Mouse (Mus musculus): ENCODE measurements around the gene C330021F23Rik. TPM values are rescaled to one million over a fixed set of nuclear protein-coding genes. Genes with fewer than 3 reads are reported as not detected.

C330021F23Rik gene
- total and polyA plus RNA-seq, 2 experiments from 2014 or later, result 0.29 to 0.37 TPM

GRCm38 (mm10) chr8:3621199-3621970, 53.6 kb downstream of the C330021F23Rik start, which contains the start of the genes Xab2 and Pet100:
Gene Xab2, minus strand, starts transcription at chr8:3621316.
Gene Pet100, plus strand, starts transcription at chr8:3621548.
- under 1% methylated on average over 37 of the region's 37 CpGs for WGBS
- Histone ChIP-seq H3K9ac (replicated peaks; ENCODE audit: low read length) (peak within 1 kb of the TSS; percentile 74), H3K36me3 (ENCODE audit: insufficient read depth, low read length) (peaks cover 17% of the 10 kb centered on the region), H3K4me1 (ENCODE audit: insufficient read depth, low read length) (peaks cover 5% of the 10 kb centered on the region; the same call in 1 of the 2 replicates), H3K4me2 (ENCODE audit: low read depth, low read length) (peak within 1 kb of the TSS; percentile 86), H3K27ac (0 out of 2 replicates have a peak within 1 kb of the TSS, but pooled peaks have one; percentile 54), H3K4me3 (ENCODE audit: low read length) (peak within 1 kb of the TSS; percentile 90), H3K9me3 (ENCODE audit: low read length) (no peaks in the 10 kb centered on the region), H3K27me3 (ENCODE audit: insufficient read depth, low read length) (no peaks in the 10 kb centered on the region)
- DNase-seq (ENCODE audit: low spot score) (peak; percentile 100), ATAC-seq (peak; percentile 98)
- TF ChIP-seq CTCF (IDR thresholded peaks at IDR 0.05; ENCODE audit: low read depth), result no peak

- peak overlapping the region; percentile 90 for H3K4me3 ChIP-seq (ENCODE audit: low read length)
- H3K36me3 ChIP-seq (ENCODE audit: insufficient read depth, low read length), result peaks cover 10% of the 10 kb centered on the region
- H3K4me1 ChIP-seq (ENCODE audit: insufficient read depth, low read length), result peaks cover 5% of the 10 kb centered on the region; the same call in 1 of the 2 replicates
- H3K27ac ChIP-seq, result no peak overlapping the region
- H3K9me3 ChIP-seq (ENCODE audit: low read length), result no peaks in the 10 kb centered on the region
- WGBS, result 73% methylated on average over 8 of the region's 8 CpGs
- H3K27me3 ChIP-seq (ENCODE audit: insufficient read depth, low read length), result no peaks in the 10 kb centered on the region
- H3K9ac ChIP-seq (replicated peaks; ENCODE audit: low read length), result peak overlapping the region; percentile 57
- DNase-seq (ENCODE audit: low spot score), result no peak
- ATAC-seq, result no peak
- no peak for TF ChIP-seq CTCF (IDR thresholded peaks at IDR 0.05; ENCODE audit: low read depth)
- peak overlapping the region; percentile 86 for H3K4me2 ChIP-seq (ENCODE audit: low read depth, low read length)
These were observed 54.3 kb downstream of the C330021F23Rik start for GRCm38 (mm10) chr8:3622119-3622518.

- Histone ChIP-seq H3K27me3 (ENCODE audit: insufficient read depth, low read length) (no peaks in the 10 kb centered on the region), H3K27ac (no peak within 1 kb of the TSS), H3K4me3 (ENCODE audit: low read length) (no peak within 1 kb of the TSS), H3K4me1 (ENCODE audit: insufficient read depth, low read length) (peaks cover 1% of the 10 kb centered on the region; the same call in 1 of the 2 replicates), H3K9me3 (ENCODE audit: low read length) (no peaks in the 10 kb centered on the region), H3K4me2 (ENCODE audit: low read depth, low read length) (no peak within 1 kb of the TSS), H3K36me3 (ENCODE audit: insufficient read depth, low read length) (no peaks in the 10 kb centered on the region; the same call in 1 of the 2 replicates), H3K9ac (replicated peaks; ENCODE audit: low read length) (no peak within 1 kb of the TSS)
- 69% methylated on average over 1 of the region's 1 CpGs for whole genome bisulfite sequencing
- DNase-seq (ENCODE audit: low spot score) (no peak), ATAC-seq (no peak)
- no peak for TF ChIP-seq CTCF (IDR thresholded peaks at IDR 0.05; ENCODE audit: low read depth)
These were observed 57.7 kb downstream of the C330021F23Rik start, which contains the start of gene Pcp2 for GRCm38 (mm10) chr8:3625445-3625844. Gene Pcp2, minus strand, starts transcription at chr8:3625545.

- Histone ChIP-seq H3K9me3 (ENCODE audit: low read length) (no peaks in the 10 kb centered on the region), H3K27me3 (ENCODE audit: insufficient read depth, low read length) (no peaks in the 10 kb centered on the region), H3K27ac (no peak overlapping the region), H3K4me2 (ENCODE audit: low read depth, low read length) (no peak overlapping the region), H3K4me3 (ENCODE audit: low read length) (no peak overlapping the region), H3K9ac (replicated peaks; ENCODE audit: low read length) (no peak overlapping the region), H3K4me1 (ENCODE audit: insufficient read depth, low read length) (peaks cover 8% of the 10 kb centered on the region; the same call in 1 of the 2 replicates), H3K36me3 (ENCODE audit: insufficient read depth, low read length) (no peaks in the 10 kb centered on the region; the same call in 1 of the 2 replicates)
- no peak for TF ChIP-seq CTCF (IDR thresholded peaks at IDR 0.05; ENCODE audit: low read depth)
- 58% methylated on average over 5 of the region's 5 CpGs for WGBS
- DNase-seq (ENCODE audit: low spot score) (no peak), ATAC-seq (no peak)
These were observed 59.2 kb downstream of the C330021F23Rik start for GRCm38 (mm10) chr8:3626971-3627370.

- Histone ChIP-seq H3K4me1 (ENCODE audit: insufficient read depth, low read length) (peaks cover 8% of the 10 kb centered on the region; the same call in 1 of the 2 replicates), H3K36me3 (ENCODE audit: insufficient read depth, low read length) (no peaks in the 10 kb centered on the region; the same call in 1 of the 2 replicates), H3K4me3 (ENCODE audit: low read length) (no peak overlapping the region), H3K9ac (replicated peaks; ENCODE audit: low read length) (no peak overlapping the region), H3K4me2 (ENCODE audit: low read depth, low read length) (no peak overlapping the region), H3K9me3 (ENCODE audit: low read length) (no peaks in the 10 kb centered on the region), H3K27me3 (ENCODE audit: insufficient read depth, low read length) (no peaks in the 10 kb centered on the region), H3K27ac (no peak overlapping the region)
- DNase-seq (ENCODE audit: low spot score), result peak; percentile 59
- TF ChIP-seq CTCF (IDR thresholded peaks at IDR 0.05; ENCODE audit: low read depth), result peak; percentile 75
- WGBS, result 27% methylated on average over 5 of the region's 5 CpGs
- 0 out of 2 replicates have a peak, but pooled peaks have one; percentile 31 for ATAC-seq
These were observed 60.2 kb downstream of the C330021F23Rik start for GRCm38 (mm10) chr8:3628014-3628413.

GRCm38 (mm10) chr8:3630647-3631477, 63.1 kb downstream of the C330021F23Rik start, which contains the start of gene Stxbp2:
Gene Stxbp2, plus strand, starts transcription at chr8:3630955.
- H3K36me3 ChIP-seq (ENCODE audit: insufficient read depth, low read length), result no peaks in the 10 kb centered on the region

More at GRCm38 (mm10) chr8:3630647-3631477, 63.1 kb downstream of the C330021F23Rik start, which contains the start of gene Stxbp2:
- peak; percentile 80 for ATAC-seq
- Histone ChIP-seq H3K27ac (no peak within 1 kb of the TSS), H3K9ac (replicated peaks; ENCODE audit: low read length) (peak within 1 kb of the TSS; percentile 41), H3K4me2 (ENCODE audit: low read depth, low read length) (peak within 1 kb of the TSS; percentile 63), H3K9me3 (ENCODE audit: low read length) (no peaks in the 10 kb centered on the region), H3K27me3 (ENCODE audit: insufficient read depth, low read length) (no peaks in the 10 kb centered on the region), H3K4me1 (ENCODE audit: insufficient read depth, low read length) (peaks cover 8% of the 10 kb centered on the region; the same call in 1 of the 2 replicates), H3K4me3 (ENCODE audit: low read length) (peak within 1 kb of the TSS; percentile 45)
- 4% methylated on average over 47 of the region's 47 CpGs for WGBS
- no peak for TF ChIP-seq CTCF (IDR thresholded peaks at IDR 0.05; ENCODE audit: low read depth)
- DNase-seq (ENCODE audit: low spot score), result peak; percentile 62

All from hindbrain, postnatal 0 days (tissue).